ENCODE assay signal across 8 mouse cellular contexts in genomic region chr11:35601652-35602240, GRCm38 (mm10).
A peak's percentile ranks its signal among the peaks of the same experiment; 100 is the strongest.
DNase-seq lines count a peak whose midpoint lies in the region; ATAC-seq lines count a peak whose summit lies in the region.
"Had no signal": no experiment of that assay in that cellular context is flagged by ENCODE, and none has a peak within 500 bp of the region (broad histone marks: within the 10 kb centered on the region; RNA-seq: fewer than 3 reads in every experiment).

No protein-coding gene starts in this region.

- no peaks in the 10 kb centered on the region for H3K36me3 ChIP-seq in liver, embryonic 12.5 days
- H3K36me3 ChIP-seq in hindbrain, embryonic 11.5 days (ENCODE audit: control insufficient read depth, insufficient read depth, low read length) = no peaks in the 10 kb centered on the region
- H3K36me3 ChIP-seq in neural tube, embryonic 15.5 days = no peaks in the 10 kb centered on the region

- H3K27me3 ChIP-seq in liver, embryonic 12.5 days (replicated peaks) = no peaks in the 10 kb centered on the region
- no peaks in the 10 kb centered on the region for H3K27me3 ChIP-seq in hindbrain, embryonic 11.5 days (ENCODE audit: control insufficient read depth, insufficient read depth, low read length)
- no peaks in the 10 kb centered on the region for H3K27me3 ChIP-seq in neural tube, embryonic 15.5 days (replicated peaks)

- H3K4me3 ChIP-seq in liver, embryonic 12.5 days = no peak overlapping the region
- no peak overlapping the region for H3K4me3 ChIP-seq in hindbrain, embryonic 11.5 days (ENCODE audit: low read depth, low read length)
- H3K4me3 ChIP-seq in neural tube, embryonic 15.5 days (replicated peaks) = no peak overlapping the region

- no peaks in the 10 kb centered on the region for H3K9me3 ChIP-seq in liver, embryonic 12.5 days (replicated peaks)
- no peaks in the 10 kb centered on the region for H3K9me3 ChIP-seq in hindbrain, embryonic 11.5 days (ENCODE audit: control insufficient read depth, low read length)
- no peaks in the 10 kb centered on the region for H3K9me3 ChIP-seq in neural tube, embryonic 15.5 days (replicated peaks)

- H3K4me2 ChIP-seq in liver, embryonic 12.5 days = no peak overlapping the region
- no peak overlapping the region for H3K4me2 ChIP-seq in hindbrain, embryonic 11.5 days (replicated peaks; ENCODE audit: low read depth, low read length)
- H3K4me2 ChIP-seq in neural tube, embryonic 15.5 days = no peak overlapping the region

- no peak for ATAC-seq in liver, embryonic 12.5 days
- peak; percentile 47 for ATAC-seq in hindbrain, embryonic 11.5 days (ENCODE audit: low FRiP score)
- peak; percentile 72 for ATAC-seq in neural tube, embryonic 15.5 days (ENCODE audit: low FRiP score)
- no peak for ATAC-seq in megakaryocyte, adult 5-6 weeks (ENCODE audit: poor library complexity, severe bottlenecking)

- WGBS in liver, embryonic 12.5 days (ENCODE audit: insufficient replicate concordance) = 67% methylated on average over 10 of the region's 10 CpGs
- 63% methylated on average over 10 of the region's 10 CpGs for WGBS in hindbrain, embryonic 11.5 days
- WGBS in neural tube, embryonic 15.5 days = 46% methylated on average over 10 of the region's 10 CpGs

- peaks cover 2% of the 10 kb centered on the region for H3K4me1 ChIP-seq in liver, embryonic 12.5 days
- H3K4me1 ChIP-seq in hindbrain, embryonic 11.5 days (replicated peaks; ENCODE audit: control insufficient read depth, insufficient read depth, low read length) = peaks cover 4% of the 10 kb centered on the region
- H3K4me1 ChIP-seq in neural tube, embryonic 15.5 days = peaks cover 29% of the 10 kb centered on the region

- no peak overlapping the region for H3K9ac ChIP-seq in liver, embryonic 12.5 days
- no peak overlapping the region for H3K9ac ChIP-seq in hindbrain, embryonic 11.5 days (ENCODE audit: low read depth, low read length)
- no peak overlapping the region for H3K9ac ChIP-seq in neural tube, embryonic 15.5 days (replicated peaks)

- H3K27ac ChIP-seq in liver, embryonic 12.5 days = no peak overlapping the region
- H3K27ac ChIP-seq in hindbrain, embryonic 11.5 days (ENCODE audit: low read depth, low read length) = peak overlapping the region; percentile 54; the same call in 1 of the 2 replicates
- no peak overlapping the region for H3K27ac ChIP-seq in neural tube, embryonic 15.5 days (replicated peaks)

- peak; percentile 8 for DNase-seq in liver
- peak; percentile 71 to 82 for DNase-seq in cerebellum, postnatal 10 days
- DNase-seq in hindbrain, embryonic 11.5 days (ENCODE audit: low spot score) = no peak
- no peak for DNase-seq in natural killer cell, adult 2 months (ENCODE audit: low spot score in 2 of 2)
- DNase-seq: heart, postnatal 4 days had no signal

Comparison
In these comparisons a context has a peak if more than half of its experiments do, and no peak if none do; other contexts are left out.
1. DNase-seq: peak in liver (single experiment) and cerebellum, postnatal 10 days (2 of 2); none in hindbrain, embryonic 11.5 days (single experiment) and natural killer cell, adult 2 months (0 of 2).
2. ATAC-seq: peak in hindbrain, embryonic 11.5 days (single experiment) and neural tube, embryonic 15.5 days (single experiment); none in liver, embryonic 12.5 days (single experiment) and megakaryocyte, adult 5-6 weeks (single experiment).